Mouse (Mus musculus) liver, embryonic 11.5 days (tissue): ENCODE measurements at regions not wholly inside any gene's neighbourhood (a gene's known extent, or its start where the extent isn't known, plus 50 kb on each side); places are given as distances from the start of the nearest gene placed in this dataset.

ENCODE experiments used
- ATAC-seq: fragments of 200-750 bp; cut with Nextera tagmentation; replicated peaks from 2 replicates; pipeline ENCODE4 v1.8.0; 2017; ENCODE audit warnings: moderate number of reproducible peaks, mild to moderate bottlenecking, moderate TSS enrichment, moderate library complexity; ENCODE audit not compliant: low FRiP score
- DNase-seq: peaks from one replicate; pipeline ENCODE4 v3.0.0-alpha.2; 2017; ENCODE audit warnings: low spot score
- H3K27ac ChIP-seq: fragments of 300-500 bp; sonication (generic); 2 replicates; pipeline ENCODE4 v1.5.1; 2014; ENCODE audit warnings: mild to moderate bottlenecking, low read depth, low read length, control low read depth
- H3K27me3 ChIP-seq: fragments of 300-500 bp; sonication (generic); replicated peaks from 2 replicates; pipeline ENCODE4 v1.6.1; 2014; ENCODE audit warnings: low read length, mixed read lengths; ENCODE audit not compliant: control insufficient read depth, insufficient read depth
- H3K36me3 ChIP-seq: fragments of 300-500 bp; sonication (generic); 2 replicates; pipeline ENCODE4 v1.6.1; 2014; ENCODE audit warnings: mild to moderate bottlenecking, low read length, moderate library complexity, mixed read lengths; ENCODE audit not compliant: control insufficient read depth, insufficient read depth
- H3K4me1 ChIP-seq: fragments of 300-500 bp; sonication (generic); replicated peaks from 2 replicates; pipeline ENCODE4 v1.6.1; 2014; ENCODE audit warnings: low read length, mixed read lengths; ENCODE audit not compliant: control insufficient read depth, insufficient read depth
- H3K4me2 ChIP-seq: fragments of 300-500 bp; sonication (generic); 2 replicates; pipeline ENCODE4 v1.6.1; 2014; ENCODE audit warnings: mild to moderate bottlenecking, control low read depth, moderate library complexity
- H3K4me3 ChIP-seq: fragments of 300-500 bp; sonication (generic); 2 replicates; pipeline ENCODE4 v1.5.1; 2014; ENCODE audit warnings: low read depth, low read length, control low read depth
- H3K9ac ChIP-seq: fragments of 300-500 bp; sonication (generic); 2 replicates; pipeline ENCODE4 v1.6.1; 2014; ENCODE audit warnings: low read depth, low read length, control low read depth
- H3K9me3 ChIP-seq: fragments of 300-500 bp; sonication (generic); 2 replicates; pipeline ENCODE4 v1.6.1; 2016; ENCODE audit warnings: low read length, inconsistent platforms, mixed read lengths; ENCODE audit not compliant: control insufficient read depth
- WGBS: fragments of 180-500 bp; shearing (Covaris S2); extraction: QIAGEN DNeasy Blood & Tissue Kit; methylation state at CpG from one replicate; pipeline ENCODE4 v1.1.7; 2014; 5-methylcytosine and 5-hydroxymethylcytosine counted together

GRCm38 (mm10) chr6:98575227-98575626 lies 232.7 kb upstream of the Gm765 start:
- Histone ChIP-seq H3K36me3 (no peaks in the 10 kb centered on the region), H3K27me3 (no peaks in the 10 kb centered on the region), H3K4me1 (no peaks in the 10 kb centered on the region), H3K9ac (no peak overlapping the region), H3K4me2 (no peak overlapping the region), H3K9me3 (no peaks in the 10 kb centered on the region), H3K27ac (no peak overlapping the region), H3K4me3 (no peak overlapping the region)
- WGBS: 73% methylated on average over 1 of the region's 1 CpGs
- DNase-seq (no peak), ATAC-seq (no peak)

- no peaks in the 10 kb centered on the region for H3K36me3 ChIP-seq
- H3K9me3 ChIP-seq: no peaks in the 10 kb centered on the region
- DNase-seq (no peak), ATAC-seq (no peak)
- no peak overlapping the region for H3K4me3 ChIP-seq
- H3K27me3 ChIP-seq: no peaks in the 10 kb centered on the region
- no peak overlapping the region for H3K27ac ChIP-seq
- H3K4me2 ChIP-seq: no peak overlapping the region
- WGBS: 87% methylated on average over 1 of the region's 1 CpGs
- no peak overlapping the region for H3K9ac ChIP-seq
- H3K4me1 ChIP-seq: no peaks in the 10 kb centered on the region; the same call in 1 of the 2 replicates
Measured at GRCm38 (mm10) chr6:98555702-98556101, 213.1 kb upstream of the Gm765 start.

GRCm38 (mm10) chr6:98553922-98554321 lies 211.4 kb upstream of the Gm765 start:
- Histone ChIP-seq H3K9me3 (no peaks in the 10 kb centered on the region), H3K4me2 (no peak overlapping the region), H3K27me3 (no peaks in the 10 kb centered on the region), H3K4me1 (no peaks in the 10 kb centered on the region; the same call in 1 of the 2 replicates), H3K9ac (no peak overlapping the region), H3K36me3 (no peaks in the 10 kb centered on the region), H3K4me3 (no peak overlapping the region), H3K27ac (no peak overlapping the region)
- DNase-seq (no peak), ATAC-seq (no peak)
- WGBS: 71% methylated on average over 1 of the region's 1 CpGs

- no peak for DNase-seq
- WGBS: 80% methylated on average over 3 of the region's 3 CpGs
- no peaks in the 10 kb centered on the region for H3K9me3 ChIP-seq
- no peak overlapping the region for H3K27ac ChIP-seq
- no peak overlapping the region for H3K9ac ChIP-seq
- no peak overlapping the region for H3K4me3 ChIP-seq
- no peaks in the 10 kb centered on the region for H3K36me3 ChIP-seq
- ATAC-seq: no peak
- H3K27me3 ChIP-seq: no peaks in the 10 kb centered on the region
- no peak overlapping the region for H3K4me2 ChIP-seq
- no peaks in the 10 kb centered on the region; the same call in 1 of the 2 replicates for H3K4me1 ChIP-seq
Measured at GRCm38 (mm10) chr6:98551781-98552180, 209.2 kb upstream of the Gm765 start.

- no peak for ATAC-seq
- H3K27ac ChIP-seq: no peak overlapping the region
- WGBS: 77% methylated on average over 15 of the region's 15 CpGs
Measured at GRCm38 (mm10) chr6:98526882-98527440, 184.4 kb upstream of the Gm765 start.

GRCm38 (mm10) chr6:98525286-98525685 lies 182.7 kb upstream of the Gm765 start:
- H3K27me3 ChIP-seq: no peaks in the 10 kb centered on the region
- no peaks in the 10 kb centered on the region for H3K9me3 ChIP-seq
- WGBS: 8% methylated on average over 6 of the region's 6 CpGs
- no peaks in the 10 kb centered on the region for H3K36me3 ChIP-seq
- DNase-seq (no peak), ATAC-seq (no peak)
- no peaks in the 10 kb centered on the region for H3K4me1 ChIP-seq
- H3K27ac ChIP-seq: no peak overlapping the region
- H3K4me2 ChIP-seq: no peak overlapping the region
- H3K4me3 ChIP-seq: no peak overlapping the region
- H3K9ac ChIP-seq: no peak overlapping the region

More at GRCm38 (mm10) chr6:98526882-98527440, 184.4 kb upstream of the Gm765 start:
- Histone ChIP-seq H3K4me3 (no peak overlapping the region), H3K4me1 (no peaks in the 10 kb centered on the region), H3K36me3 (no peaks in the 10 kb centered on the region), H3K27me3 (no peaks in the 10 kb centered on the region), H3K9ac (no peak overlapping the region), H3K4me2 (no peak overlapping the region), H3K9me3 (no peaks in the 10 kb centered on the region)
- no peak for DNase-seq

- no peaks in the 10 kb centered on the region for H3K27me3 ChIP-seq
- H3K36me3 ChIP-seq: no peaks in the 10 kb centered on the region
- H3K4me1 ChIP-seq: no peaks in the 10 kb centered on the region
- H3K4me2 ChIP-seq: no peak overlapping the region
- no peak overlapping the region for H3K4me3 ChIP-seq
- H3K9me3 ChIP-seq: no peaks in the 10 kb centered on the region
- ATAC-seq: no peak
- H3K27ac ChIP-seq: no peak overlapping the region
- 78% methylated on average over 2 of the region's 2 CpGs for WGBS
- H3K9ac ChIP-seq: no peak overlapping the region
- no peak for DNase-seq
Measured at GRCm38 (mm10) chr6:98524659-98525058, 182.1 kb upstream of the Gm765 start.

GRCm38 (mm10) chr6:98521526-98521925 lies 179.0 kb upstream of the Gm765 start:
- no peaks in the 10 kb centered on the region for H3K9me3 ChIP-seq
- H3K36me3 ChIP-seq: no peaks in the 10 kb centered on the region
- no peak overlapping the region for H3K4me2 ChIP-seq
- H3K27ac ChIP-seq: no peak overlapping the region
- no peaks in the 10 kb centered on the region for H3K4me1 ChIP-seq
- H3K27me3 ChIP-seq: no peaks in the 10 kb centered on the region
- H3K9ac ChIP-seq: no peak overlapping the region
- DNase-seq (no peak), ATAC-seq (no peak)
- no peak overlapping the region for H3K4me3 ChIP-seq
- 80% methylated on average over 10 of the region's 10 CpGs for WGBS

- Histone ChIP-seq H3K9ac (no peak overlapping the region), H3K9me3 (no peaks in the 10 kb centered on the region), H3K4me2 (no peak overlapping the region), H3K4me1 (no peaks in the 10 kb centered on the region), H3K27me3 (no peaks in the 10 kb centered on the region), H3K4me3 (no peak overlapping the region), H3K27ac (no peak overlapping the region), H3K36me3 (no peaks in the 10 kb centered on the region)
- ATAC-seq (no peak), DNase-seq (no peak)
- 75% methylated on average over 3 of the region's 3 CpGs for WGBS
Measured at GRCm38 (mm10) chr6:98514826-98515225, 172.3 kb upstream of the Gm765 start.
